Mouse (Mus musculus) right cerebral cortex, postnatal 14 days (tissue): ENCODE results near the gene Olfr1209.

ENCODE experiments used
- DNase-seq: peaks from one replicate; pipeline ENCODE4 v3.0.0; 2022

Gene Olfr1209

DNA sequence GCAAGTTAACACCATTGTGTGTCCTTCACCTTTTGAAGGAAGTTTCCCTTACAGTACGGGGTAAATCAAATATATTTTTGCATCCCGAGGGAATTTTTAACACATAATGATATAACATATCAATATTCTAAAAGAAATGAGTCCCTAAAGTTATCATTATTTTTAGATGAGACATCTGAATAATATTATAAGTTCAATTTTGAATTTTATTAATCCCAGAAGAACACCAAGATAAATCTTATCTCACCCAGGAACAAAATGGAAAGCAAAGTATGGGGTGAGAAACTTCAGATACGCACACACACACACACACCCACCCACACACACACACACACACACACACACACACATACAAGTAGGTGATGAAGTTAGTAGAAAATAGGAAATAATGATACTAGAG is at the start of gene Olfr1209:
Gene Olfr1209 (minus strand): TSS at position 101 of the 400 bp plus-strand sequence.
- no peak for DNase-seq

DNA sequence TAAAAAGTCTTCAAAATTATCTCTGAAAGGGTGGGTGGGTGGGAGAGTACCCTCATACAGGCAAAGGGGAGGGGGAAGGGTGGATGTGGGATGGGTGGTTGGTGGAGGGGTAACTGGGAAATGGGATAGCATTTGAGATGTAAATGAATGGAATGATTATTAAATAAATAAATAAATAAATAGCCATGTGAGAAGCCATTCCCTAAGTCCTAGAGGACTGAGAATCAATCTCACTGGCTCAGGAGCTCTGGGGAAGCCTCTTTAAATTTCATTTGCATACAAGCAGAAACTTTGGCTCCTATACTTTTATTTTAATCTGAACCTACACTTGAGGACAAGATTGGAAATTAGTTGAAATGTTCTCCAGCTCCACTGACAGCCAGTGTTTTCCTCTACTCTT is 38.7 kb upstream of the Olfr1209 start, which contains the start of gene Olfr1212:
Gene Olfr1212 (plus strand): TSS at position 301 of the 400 bp plus-strand sequence.
- DNase-seq, result no peak

DNA sequence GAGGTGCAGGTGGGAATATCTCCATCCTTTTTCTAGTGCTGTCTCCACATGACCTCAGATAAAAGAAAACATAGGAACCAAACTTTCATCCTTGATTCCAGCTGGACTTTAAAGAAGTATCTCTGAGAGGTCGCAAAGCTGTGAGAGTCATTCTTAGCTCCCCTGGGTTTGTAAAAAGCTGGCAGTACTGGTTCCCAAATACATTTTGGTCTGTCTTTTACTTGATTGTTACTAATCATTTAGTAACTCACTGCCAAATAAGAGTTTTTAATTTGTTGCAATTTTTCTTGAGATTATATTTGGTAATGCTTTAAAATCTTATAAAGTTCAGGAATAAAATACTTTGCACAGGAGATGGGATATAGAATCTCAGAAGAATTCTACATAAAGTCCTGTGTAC is 23.1 kb upstream of the Olfr1209 start, which contains the start of gene Olfr1211:
Gene Olfr1211 (minus strand): TSS at position 101 of the 400 bp plus-strand sequence.
- no peak for DNase-seq

DNA sequence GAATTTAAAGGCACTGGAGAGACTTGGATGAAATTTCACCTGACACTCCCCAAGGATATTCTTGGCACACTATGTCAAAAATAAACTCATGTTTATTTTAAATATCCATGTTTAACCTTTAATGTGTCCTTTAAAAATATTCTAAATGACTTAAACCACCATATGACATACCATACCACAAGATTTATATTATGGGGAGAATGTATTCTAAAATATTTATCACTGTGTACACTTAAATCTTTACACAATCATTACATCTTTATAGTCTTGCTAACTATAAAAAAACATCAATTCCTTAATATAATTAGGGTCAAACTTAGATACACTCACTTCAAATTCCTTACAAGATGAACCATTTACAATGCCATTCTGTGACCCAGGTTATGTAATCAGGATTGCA is 12.7 kb downstream of the Olfr1209 start, which contains the start of gene Olfr1208:
Gene Olfr1208 (minus strand): TSS at position 101 of the 400 bp plus-strand sequence.
- DNase-seq, result no peak

DNA sequence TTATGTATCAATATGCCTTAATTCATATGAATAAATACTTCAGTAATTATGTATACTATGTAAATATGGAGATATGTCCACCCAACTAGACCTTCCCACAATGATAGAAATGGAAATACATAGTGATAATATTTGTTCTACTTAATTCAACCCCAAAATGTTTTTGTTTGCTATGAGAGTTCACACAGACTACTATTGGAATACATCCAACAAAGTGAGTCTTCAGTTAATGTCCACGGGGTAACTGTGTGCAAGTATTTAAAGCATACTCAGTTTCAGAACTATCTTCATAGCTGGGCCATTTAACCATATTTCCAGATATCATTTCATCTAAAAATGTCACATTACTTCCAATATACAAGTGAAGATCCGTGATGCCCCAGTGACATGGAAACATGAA is 52.0 kb downstream of the Olfr1209 start, which contains the start of gene Olfr1206:
Gene Olfr1206 (plus strand): TSS at position 301 of the 400 bp plus-strand sequence.
- DNase-seq, result no peak
